Mouse (Mus musculus): Measurements from ENCODE around the gene Nrarp.

DNA sequence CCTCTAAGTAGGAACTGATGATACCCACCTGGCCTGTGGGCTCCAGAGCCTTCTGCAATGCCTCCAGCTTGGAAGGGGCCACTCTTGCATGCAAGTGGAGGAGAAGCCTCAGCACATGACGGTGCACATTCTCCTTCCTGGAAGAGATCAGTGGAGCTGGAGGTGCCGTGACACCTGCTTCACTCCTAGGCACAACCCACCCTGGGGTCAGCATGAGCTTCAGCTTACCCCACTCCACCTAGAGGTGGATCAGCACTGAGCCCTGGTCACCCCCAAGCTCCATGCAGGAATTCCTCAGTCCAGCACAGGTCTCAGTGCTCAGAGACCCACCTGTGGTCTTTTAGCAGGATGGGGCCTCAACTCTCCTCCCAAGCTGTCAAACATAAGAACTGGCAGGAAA lies 20.1 kb downstream of the Nrarp start:
- TF ChIP-seq POLR2A (IDR thresholded peaks at IDR 0.05; ENCODE audit: borderline replicate concordance, extremely low read depth, insufficient read depth, insufficient read length, poor library complexity, severe bottlenecking) (no peak), CTCF (IDR thresholded peaks at IDR 0.05; ENCODE audit: borderline replicate concordance, extremely low read depth, insufficient read depth, insufficient read length) (no peak)
